Mouse (Mus musculus) embryo, embryonic 9.5 days (tissue): Measurements from ENCODE around the gene Josd2.

ENCODE experiments used
- DNase-seq: peaks from one replicate; pipeline ENCODE4 v3.0.0-alpha.2; 2017; ENCODE audit errors: extremely low spot score

The Josd2 gene

GRCm38 (mm10) chr7:44446070-44446855, 21.5 kb upstream of the Josd2 start:
- DNase-seq = no peak

DNA sequence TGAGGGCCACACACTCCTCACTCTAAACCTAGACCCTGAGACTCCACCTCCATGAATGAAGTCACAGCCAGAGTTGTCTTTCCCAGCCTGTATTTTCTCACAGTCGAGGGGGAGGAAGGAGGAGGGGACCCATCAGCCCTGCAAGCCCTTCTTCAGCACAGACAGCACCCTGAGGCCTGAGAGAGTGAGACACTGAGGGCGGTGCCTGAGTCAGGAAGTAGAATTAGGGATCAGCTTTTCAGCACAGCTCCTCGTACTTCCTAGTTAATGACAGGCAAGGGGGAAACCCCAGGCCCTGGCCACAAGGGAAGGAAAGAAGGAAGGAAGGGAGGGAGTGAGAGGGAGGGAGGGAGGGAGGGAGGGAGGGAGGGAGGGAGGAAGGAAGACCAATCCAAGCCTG, 14.5 kb upstream of the Josd2 start:
- DNase-seq = no peak

DNA sequence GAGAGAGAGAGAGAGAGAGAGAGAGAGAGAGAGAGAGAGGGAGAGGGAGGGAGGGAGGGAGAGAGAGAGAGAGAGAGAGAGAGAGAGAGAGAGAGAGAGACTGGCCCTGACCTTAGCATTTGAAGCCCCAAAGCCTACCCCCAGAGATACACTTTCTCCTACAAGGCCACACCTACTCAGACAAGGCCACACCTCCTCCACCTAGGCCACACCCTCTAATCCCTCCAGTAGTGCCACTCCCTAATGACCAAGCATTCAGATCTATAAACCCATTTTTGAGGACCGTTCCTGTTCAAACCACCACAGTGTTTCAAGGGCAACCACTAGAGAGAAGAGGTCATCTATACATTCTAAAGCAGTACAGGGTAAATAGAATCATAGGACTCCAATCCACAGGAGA, 11.5 kb upstream of the Josd2 start:
- no peak for DNase-seq

DNA sequence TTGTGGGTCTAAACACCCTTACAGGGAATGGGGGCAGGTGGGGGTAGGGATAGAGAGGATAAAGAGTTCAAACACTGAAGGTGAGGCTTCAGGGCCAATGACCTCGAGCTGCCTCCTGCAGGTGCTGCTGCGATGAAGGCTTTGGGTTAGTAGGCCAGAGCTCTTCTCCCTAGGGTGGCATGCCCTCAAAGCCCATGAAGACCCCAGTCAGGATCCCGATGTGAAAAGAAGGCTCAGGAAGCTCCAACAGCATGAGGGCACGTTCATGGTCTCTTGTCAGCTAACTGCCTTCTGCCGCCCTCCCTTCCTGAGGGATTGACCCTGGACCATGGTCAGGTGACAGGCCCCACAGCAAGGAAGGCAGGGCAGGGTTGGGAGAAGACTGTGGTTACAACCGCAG, 7.7 kb upstream of the Josd2 start:
- no peak for DNase-seq

- no peak for DNase-seq
These were observed 6.8 kb upstream of the Josd2 start for GRCm38 (mm10) chr7:44460767-44461502.

DNA sequence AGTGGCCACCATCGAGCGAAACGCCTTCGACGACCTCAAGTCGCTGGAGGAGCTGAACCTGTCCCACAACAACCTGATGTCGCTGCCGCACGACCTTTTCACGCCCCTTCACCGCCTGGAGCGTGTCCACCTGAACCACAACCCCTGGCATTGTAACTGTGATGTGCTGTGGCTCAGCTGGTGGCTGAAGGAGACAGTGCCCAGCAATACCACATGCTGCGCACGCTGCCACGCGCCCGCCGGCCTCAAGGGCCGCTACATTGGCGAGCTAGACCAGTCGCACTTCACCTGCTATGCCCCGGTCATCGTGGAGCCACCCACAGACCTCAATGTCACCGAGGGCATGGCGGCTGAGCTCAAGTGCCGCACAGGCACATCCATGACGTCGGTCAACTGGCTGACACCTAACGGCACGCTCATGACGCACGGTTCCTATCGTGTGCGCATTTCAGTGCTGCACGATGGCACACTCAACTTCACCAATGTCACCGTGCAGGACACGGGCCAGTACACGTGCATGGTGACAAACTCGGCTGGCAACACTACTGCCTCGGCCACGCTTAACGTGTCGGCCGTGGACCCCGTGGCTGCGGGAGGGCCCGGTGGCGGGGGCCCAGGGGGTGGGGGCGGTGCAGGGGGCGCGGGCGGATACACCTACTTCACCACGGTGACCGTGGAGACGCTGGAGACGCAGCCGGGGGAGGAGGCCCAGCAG, 6.1 kb upstream of the Josd2 start:
- no peak for DNase-seq

DNA sequence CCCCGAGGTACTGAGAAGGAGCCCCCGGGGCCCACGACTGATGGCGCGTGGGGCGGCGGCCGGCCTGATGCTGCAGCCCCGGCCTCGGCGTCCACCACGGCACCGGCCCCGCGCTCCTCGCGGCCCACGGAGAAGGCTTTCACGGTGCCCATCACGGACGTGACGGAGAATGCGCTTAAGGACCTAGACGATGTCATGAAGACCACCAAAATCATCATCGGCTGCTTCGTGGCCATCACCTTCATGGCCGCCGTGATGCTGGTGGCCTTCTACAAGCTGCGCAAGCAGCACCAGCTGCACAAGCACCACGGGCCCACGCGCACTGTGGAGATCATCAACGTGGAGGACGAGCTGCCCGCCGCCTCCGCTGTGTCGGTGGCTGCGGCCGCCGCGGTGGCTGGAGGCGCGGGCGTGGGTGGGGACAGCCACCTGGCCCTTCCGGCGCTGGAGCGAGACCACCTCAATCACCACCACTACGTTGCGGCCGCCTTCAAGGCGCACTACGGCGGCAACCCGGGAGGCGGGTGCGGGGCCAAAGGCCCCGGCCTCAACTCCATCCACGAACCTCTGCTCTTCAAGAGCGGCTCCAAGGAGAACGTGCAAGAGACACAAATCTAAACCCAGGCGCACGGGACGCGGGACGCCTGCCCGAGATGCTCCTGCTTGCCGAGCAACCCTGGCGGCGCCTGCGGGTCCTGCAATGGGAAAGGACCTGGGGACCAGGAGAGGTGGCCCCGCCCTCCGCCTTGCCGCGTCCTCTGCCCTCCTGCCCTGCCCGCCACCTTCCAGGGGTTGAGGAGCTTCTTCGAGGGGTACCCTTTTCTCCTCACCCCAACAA, 5.3 kb upstream of the Josd2 start:
- peak; percentile 75 for DNase-seq

DNA sequence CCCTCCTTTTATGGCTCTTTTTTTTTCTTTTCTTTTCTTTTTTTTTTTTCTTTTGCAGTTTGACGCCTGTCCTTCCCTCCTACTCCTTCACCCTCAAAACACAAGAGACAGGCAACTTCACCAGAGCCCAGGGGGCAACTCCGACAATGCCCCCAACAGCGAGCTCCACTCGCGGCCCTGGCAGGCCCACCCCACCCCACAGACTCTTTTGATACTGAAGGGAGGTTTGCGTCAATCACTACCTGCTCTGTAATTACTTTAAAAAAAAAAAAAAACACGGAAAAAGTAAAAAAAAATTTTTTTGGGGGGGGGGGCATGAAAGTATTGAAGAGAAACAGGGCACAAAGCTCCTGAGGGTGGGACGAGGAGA, 4.7 kb upstream of the Josd2 start:
- DNase-seq = no peak

DNA sequence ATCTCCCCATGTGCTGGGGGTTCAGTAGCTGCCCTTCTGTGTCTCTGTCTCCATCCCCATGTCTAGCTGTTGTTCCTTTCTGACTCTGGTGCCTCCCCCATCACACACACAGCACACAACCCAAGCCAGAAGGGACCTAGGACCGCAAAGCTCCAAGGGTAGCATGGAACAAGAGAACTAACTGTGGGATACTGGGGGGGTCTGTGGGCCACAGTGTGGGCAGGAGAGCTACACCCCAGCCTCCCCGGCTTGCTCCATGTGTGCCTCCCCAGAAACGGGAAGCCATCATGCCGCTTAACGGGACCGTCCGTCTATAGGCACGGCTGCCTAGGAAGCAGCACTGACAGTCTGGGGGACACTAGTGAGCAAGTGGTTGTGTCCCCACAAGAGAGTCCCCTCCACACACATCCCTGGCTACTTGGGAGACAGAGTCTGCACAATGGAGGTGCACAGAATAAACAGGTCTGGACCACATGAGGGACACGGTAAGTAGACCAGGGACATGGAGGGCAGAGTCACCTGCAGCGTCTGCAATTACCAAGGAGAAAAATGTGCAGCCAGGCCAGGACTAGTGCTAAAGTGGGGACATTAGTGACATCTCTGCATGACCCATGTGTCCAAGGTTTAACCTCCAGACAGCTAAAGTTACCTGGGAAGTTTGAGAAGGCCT, 4.1 kb upstream of the Josd2 start:
- DNase-seq = no peak

GRCm38 (mm10) chr7:44464511-44464910, 3.3 kb upstream of the Josd2 start:
- DNase-seq = no peak

DNA sequence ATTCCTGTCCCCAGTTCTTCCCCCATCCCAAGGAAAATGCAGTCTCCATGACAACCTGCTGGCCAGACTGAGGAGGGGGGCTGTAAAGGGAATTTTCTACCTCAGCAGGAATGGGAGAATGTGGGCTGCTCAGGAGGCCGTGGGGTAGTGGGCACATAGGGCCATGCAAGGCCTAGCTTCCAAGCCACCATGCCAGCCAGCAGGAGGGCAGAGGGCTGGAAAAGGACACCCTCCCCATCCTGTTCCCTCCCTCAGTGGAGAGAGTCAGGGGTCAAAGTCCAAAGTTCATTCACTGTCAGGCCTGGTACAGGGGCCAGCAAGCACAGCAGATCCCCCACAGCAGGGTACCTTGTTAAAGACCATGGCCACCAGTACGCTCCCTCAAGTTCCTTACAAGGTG, 2.7 kb upstream of the Josd2 start, which contains the start of gene Aspdh:
Gene Aspdh (plus strand): TSS at position 281 of the 400 bp plus-strand sequence.
- DNase-seq = no peak

DNA sequence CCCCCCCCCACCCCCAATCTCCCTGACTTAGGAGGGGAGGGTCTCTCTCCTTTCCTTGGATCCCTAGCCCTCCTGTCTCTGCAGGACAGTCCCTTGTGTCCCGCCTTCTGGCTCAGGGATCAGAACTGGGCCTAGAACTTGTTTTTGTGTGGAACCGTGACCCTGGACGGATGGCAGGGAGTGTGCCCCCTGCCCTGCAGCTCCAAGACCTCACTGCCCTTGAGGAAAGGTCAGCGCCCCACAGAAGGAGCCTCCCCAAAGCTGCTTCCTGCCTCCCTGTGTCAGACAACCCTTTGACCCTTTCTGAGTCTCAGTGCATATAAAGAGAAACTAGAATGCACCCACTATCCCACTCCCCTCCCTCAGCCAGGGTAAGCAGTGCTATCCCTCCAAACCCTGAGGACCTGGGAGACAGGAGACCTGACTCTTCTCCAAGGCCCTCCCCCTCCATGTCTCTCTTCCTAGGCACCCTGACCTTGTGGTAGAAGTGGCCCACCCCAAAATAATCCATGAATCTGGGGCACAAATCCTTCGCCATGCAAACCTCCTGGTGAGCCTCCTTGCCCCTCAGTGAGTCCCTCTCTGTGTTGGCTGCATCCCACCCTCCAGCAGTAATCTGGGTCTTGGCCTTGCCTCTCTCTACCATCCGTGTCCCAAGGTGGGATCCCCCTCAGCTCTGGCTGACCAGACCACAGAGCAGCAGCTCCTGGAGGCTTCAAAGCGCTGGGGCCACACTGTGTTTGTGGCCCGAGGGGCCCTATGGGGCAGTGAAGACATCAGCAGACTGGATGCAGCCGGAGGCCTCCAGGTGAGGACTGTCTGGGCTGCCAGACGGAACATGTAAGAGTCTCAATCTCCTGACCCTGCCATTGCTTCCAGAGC, 1.5 kb upstream of the Josd2 start:
- DNase-seq = no peak

DNA sequence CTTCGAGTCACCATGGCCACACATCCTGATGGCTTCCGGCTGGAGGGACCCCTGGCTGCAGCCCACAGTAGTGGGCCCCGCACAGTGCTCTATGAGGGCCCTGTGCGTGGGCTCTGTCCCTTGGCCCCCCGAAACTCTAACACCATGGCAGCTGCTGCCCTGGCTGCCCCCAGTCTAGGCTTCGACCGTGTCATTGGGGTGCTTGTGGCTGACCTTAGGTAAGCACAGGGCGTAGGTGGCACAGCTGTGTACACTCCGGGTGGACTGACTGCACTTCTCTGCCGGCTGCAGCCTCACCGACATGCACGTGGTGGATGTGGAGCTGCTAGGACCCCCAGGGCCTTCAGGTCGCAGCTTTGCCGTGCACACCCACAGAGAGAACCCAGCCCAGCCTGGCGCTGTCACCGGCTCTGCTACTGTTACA, 880 bp upstream of the Josd2 start:
- no peak for DNase-seq

GRCm38 (mm10) chr7:44468644-44469285, 985 bp downstream of the Josd2 start:
- no peak for DNase-seq

- no peak for DNase-seq
These were observed 2.2 kb downstream of the Josd2 start for GRCm38 (mm10) chr7:44469677-44470675.

- no peak for DNase-seq
These were observed 3.2 kb downstream of the Josd2 start for GRCm38 (mm10) chr7:44470696-44471612.

GRCm38 (mm10) chr7:44471880-44472557, 4.2 kb downstream of the Josd2 start:
- DNase-seq = no peak
